Mouse (Mus musculus): ENCODE results near the gene Klhl23. TPM values are rescaled to one million over a fixed set of nuclear protein-coding genes. Genes with fewer than 3 reads are reported as not detected.
A peak's percentile ranks its signal among the peaks of the same experiment; 100 is the strongest.

The Klhl23 gene
- total RNA-seq, 2 experiments from 2014 or later: 14.6 to 31.5 TPM

GRCm38 (mm10) chr2:69828031-69828430 is 6.3 kb downstream of the Klhl23 start:
- ATAC-seq (replicated peaks; ENCODE audit: poor library complexity, severe bottlenecking): no peak

- no peak for ATAC-seq (replicated peaks; ENCODE audit: poor library complexity, severe bottlenecking)
These were observed 7.9 kb downstream of the Klhl23 start for GRCm38 (mm10) chr2:69829680-69830079.

- no peak for ATAC-seq (replicated peaks; ENCODE audit: poor library complexity, severe bottlenecking)
These were observed 8.4 kb downstream of the Klhl23 start for GRCm38 (mm10) chr2:69830116-69830515.

GRCm38 (mm10) chr2:69837244-69837967 is 15.7 kb downstream of the Klhl23 start:
- ATAC-seq (replicated peaks; ENCODE audit: poor library complexity, severe bottlenecking): no peak

- ATAC-seq (replicated peaks; ENCODE audit: poor library complexity, severe bottlenecking): 0 out of 2 replicates have a peak, but pooled peaks have one; percentile 25
These were observed 16.3 kb downstream of the Klhl23 start for GRCm38 (mm10) chr2:69837996-69838395.

- peak; percentile 86 for ATAC-seq (replicated peaks; ENCODE audit: poor library complexity, severe bottlenecking)
These were observed 17.0 kb downstream of the Klhl23 start for GRCm38 (mm10) chr2:69838707-69839106.

- no peak for ATAC-seq (replicated peaks; ENCODE audit: poor library complexity, severe bottlenecking)
These were observed 18.5 kb downstream of the Klhl23 start for GRCm38 (mm10) chr2:69840261-69840660.

GRCm38 (mm10) chr2:69849215-69849614 is 27.5 kb downstream of the Klhl23 start:
- ATAC-seq (replicated peaks; ENCODE audit: poor library complexity, severe bottlenecking): no peak

- ATAC-seq (replicated peaks; ENCODE audit: poor library complexity, severe bottlenecking): no peak
These were observed 29.8 kb downstream of the Klhl23 start for GRCm38 (mm10) chr2:69851427-69852058.

GRCm38 (mm10) chr2:69856392-69856791 is 34.6 kb downstream of the Klhl23 start:
- peak; percentile 56 for ATAC-seq (replicated peaks; ENCODE audit: poor library complexity, severe bottlenecking)

- ATAC-seq (replicated peaks; ENCODE audit: poor library complexity, severe bottlenecking): no peak
These were observed 36.1 kb downstream of the Klhl23 start for GRCm38 (mm10) chr2:69857882-69858281.

- ATAC-seq (replicated peaks; ENCODE audit: poor library complexity, severe bottlenecking): peak; percentile 81
These were observed 39.3 kb downstream of the Klhl23 start for GRCm38 (mm10) chr2:69860972-69861452.

GRCm38 (mm10) chr2:69861485-69862091 is 39.8 kb downstream of the Klhl23 start, which contains the start of gene Ssb:
TSS of gene Ssb (plus strand) at chr2:69861562.
- ATAC-seq (replicated peaks; ENCODE audit: poor library complexity, severe bottlenecking): peak; percentile 92

GRCm38 (mm10) chr2:69862117-69862657 is 40.4 kb downstream of the Klhl23 start:
- no peak for ATAC-seq (replicated peaks; ENCODE audit: poor library complexity, severe bottlenecking)

- ATAC-seq (replicated peaks; ENCODE audit: poor library complexity, severe bottlenecking): no peak
These were observed 62.2 kb downstream of the Klhl23 start for GRCm38 (mm10) chr2:69883990-69884391.

- no peak for ATAC-seq (replicated peaks; ENCODE audit: poor library complexity, severe bottlenecking)
These were observed 62.8 kb downstream of the Klhl23 start for GRCm38 (mm10) chr2:69884581-69884980.

GRCm38 (mm10) chr2:69885050-69885449 is 63.3 kb downstream of the Klhl23 start:
- peak; percentile 21; the same call in 1 of the 2 replicates for ATAC-seq (replicated peaks; ENCODE audit: poor library complexity, severe bottlenecking)

- peak; percentile 99 for ATAC-seq (replicated peaks; ENCODE audit: poor library complexity, severe bottlenecking)
These were observed 63.9 kb downstream of the Klhl23 start, which contains the start of gene Mettl5 for GRCm38 (mm10) chr2:69885451-69886305. TSS of gene Mettl5 (minus strand) at chr2:69885615.

Data from granulocyte monocyte progenitor cell, adult 5-6 weeks (primary cell).